Mouse (Mus musculus): ENCODE data around the gene Olfr332. TPM values are rescaled to one million over a fixed set of nuclear protein-coding genes. Genes with fewer than 3 reads are reported as not detected.
"Not testable (repeated sequence)": the region's sequence is repeated elsewhere in the genome, so short reads cannot be mapped to it uniquely, and the experiment has no call there.

The Olfr332 gene
- polyA plus RNA-seq (2014; fragmentation: Nextera tagmentation; extraction: Ambion mirVana), result not detected in 2 replicates

GRCm38 (mm10) chr11:58492455-58492854 is at the start of gene Olfr332:
Gene Olfr332, minus strand, starts transcription at chr11:58492555.
- DNase-seq (ENCODE audit: low spot score) (no peak), ATAC-seq (ENCODE audit: insufficient number of reproducible peaks, low FRiP score, low TSS enrichment, low read depth) (no peak)
- no peak within 1 kb of the TSS for H3K4me2 ChIP-seq (ENCODE audit: low read depth, severe bottlenecking)
- WGBS, result 87% methylated on average over 2 of the region's 2 CpGs
- H3K4me3 ChIP-seq (ENCODE audit: low read depth, low read length), result no peak within 1 kb of the TSS
- H3K4me1 ChIP-seq (ENCODE audit: control insufficient read depth, insufficient read depth, low read length), result no peaks in the 10 kb centered on the region
- H3K27ac ChIP-seq (replicated peaks; ENCODE audit: low read depth, low read length), result no peak within 1 kb of the TSS
- no peaks in the 10 kb centered on the region for H3K27me3 ChIP-seq (ENCODE audit: control insufficient read depth, insufficient read depth, low read length)
- no peaks in the 10 kb centered on the region for H3K36me3 ChIP-seq (ENCODE audit: control insufficient read depth, insufficient read depth, low read length)
- no peak within 1 kb of the TSS for H3K9ac ChIP-seq (ENCODE audit: low read length)
- no peaks in the 10 kb centered on the region for H3K9me3 ChIP-seq (ENCODE audit: control insufficient read depth, low read length)

DNA sequence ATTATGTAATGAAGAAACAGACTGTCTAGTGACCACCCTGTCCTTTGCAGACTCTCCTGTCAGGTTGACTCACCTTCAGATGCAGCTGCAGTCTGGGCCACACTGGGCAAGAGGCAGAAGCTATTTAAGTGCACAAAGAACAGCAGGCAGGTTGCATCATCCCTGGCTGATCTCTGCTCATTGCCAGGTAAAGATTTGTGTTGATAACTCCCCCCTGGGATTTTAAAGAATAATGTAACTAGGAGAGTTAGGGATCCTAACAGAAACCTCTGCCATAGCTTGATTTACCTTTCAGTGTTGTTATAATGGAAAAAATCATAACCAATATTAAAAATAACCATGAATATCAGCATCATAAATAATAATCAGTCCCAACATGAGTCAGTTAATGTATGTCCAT is 42.4 kb upstream of the Olfr332 start, which contains the start of gene Olfr330:
Gene Olfr330, minus strand, starts transcription at position 101 of the 400 bp plus-strand sequence.
- not testable (repeated sequence) for H3K27me3 ChIP-seq (ENCODE audit: control insufficient read depth, insufficient read depth, low read length); H3K4me2 ChIP-seq (ENCODE audit: low read depth, severe bottlenecking); DNase-seq (ENCODE audit: low spot score); H3K36me3 ChIP-seq (ENCODE audit: control insufficient read depth, insufficient read depth, low read length); H3K27ac ChIP-seq (replicated peaks; ENCODE audit: low read depth, low read length); H3K4me1 ChIP-seq (ENCODE audit: control insufficient read depth, insufficient read depth, low read length); H3K9ac ChIP-seq (ENCODE audit: low read length); H3K9me3 ChIP-seq (ENCODE audit: control insufficient read depth, low read length); ATAC-seq (ENCODE audit: insufficient number of reproducible peaks, low FRiP score, low TSS enrichment, low read depth); H3K4me3 ChIP-seq (ENCODE audit: low read depth, low read length)

DNA sequence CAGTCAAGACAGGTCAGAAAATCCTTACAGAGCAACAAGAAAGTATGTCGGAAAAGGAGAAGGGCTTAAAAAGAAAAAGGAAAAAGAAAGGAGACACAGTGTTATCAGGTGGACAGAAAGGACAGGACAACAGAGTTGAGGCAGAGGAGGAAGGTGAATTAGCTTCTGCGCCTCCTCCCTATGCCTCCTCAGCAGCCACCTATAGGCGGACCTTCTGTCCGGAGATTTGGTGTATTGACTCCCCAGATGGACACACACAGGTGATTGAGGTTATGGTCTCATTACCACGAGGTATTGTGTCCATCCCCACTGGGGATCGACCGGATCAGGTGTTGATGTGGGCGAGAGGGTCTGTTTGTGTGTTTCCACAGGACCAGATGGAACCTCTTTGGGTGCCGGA is 27.4 kb upstream of the Olfr332 start:
- WGBS, result 89% methylated on average over 7 of the region's 9 CpGs
- H3K4me2 ChIP-seq (ENCODE audit: low read depth, severe bottlenecking); H3K27me3 ChIP-seq (ENCODE audit: control insufficient read depth, insufficient read depth, low read length); DNase-seq (ENCODE audit: low spot score); H3K4me3 ChIP-seq (ENCODE audit: low read depth, low read length); H3K9me3 ChIP-seq (ENCODE audit: control insufficient read depth, low read length); H3K36me3 ChIP-seq (ENCODE audit: control insufficient read depth, insufficient read depth, low read length); ATAC-seq (ENCODE audit: insufficient number of reproducible peaks, low FRiP score, low TSS enrichment, low read depth); H3K27ac ChIP-seq (replicated peaks; ENCODE audit: low read depth, low read length); H3K4me1 ChIP-seq (ENCODE audit: control insufficient read depth, insufficient read depth, low read length); H3K9ac ChIP-seq (ENCODE audit: low read length): not testable (repeated sequence)

GRCm38 (mm10) chr11:58518916-58519315 is 26.6 kb upstream of the Olfr332 start:
- not testable (repeated sequence) for ATAC-seq (ENCODE audit: insufficient number of reproducible peaks, low FRiP score, low TSS enrichment, low read depth); H3K4me1 ChIP-seq (ENCODE audit: control insufficient read depth, insufficient read depth, low read length); H3K27ac ChIP-seq (replicated peaks; ENCODE audit: low read depth, low read length); H3K27me3 ChIP-seq (ENCODE audit: control insufficient read depth, insufficient read depth, low read length); H3K4me3 ChIP-seq (ENCODE audit: low read depth, low read length); H3K9ac ChIP-seq (ENCODE audit: low read length); H3K4me2 ChIP-seq (ENCODE audit: low read depth, severe bottlenecking); H3K36me3 ChIP-seq (ENCODE audit: control insufficient read depth, insufficient read depth, low read length); H3K9me3 ChIP-seq (ENCODE audit: control insufficient read depth, low read length); DNase-seq (ENCODE audit: low spot score)
- WGBS, result 90% methylated on average over 17 of the region's 18 CpGs

DNA sequence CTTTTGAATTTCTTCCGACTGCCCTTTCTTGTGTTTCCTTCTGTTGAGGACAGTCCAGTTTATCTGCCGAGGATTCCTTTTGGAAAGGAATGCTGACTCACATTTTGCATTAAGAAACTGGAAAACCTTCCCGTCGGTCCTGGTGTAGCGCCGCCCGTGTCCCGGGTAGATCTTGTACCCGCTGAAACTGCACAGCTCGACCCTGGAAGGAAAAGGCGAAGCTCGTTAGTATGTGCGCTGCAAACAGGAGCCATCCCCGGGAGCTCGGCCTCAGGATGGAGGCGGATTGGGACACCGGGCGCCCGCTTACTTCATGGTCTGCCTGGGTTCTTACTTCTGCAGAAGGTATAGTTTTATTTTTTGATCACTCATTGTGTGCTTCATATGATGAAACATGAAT is 16.7 kb upstream of the Olfr332 start:
- not testable (repeated sequence) for H3K4me2 ChIP-seq (ENCODE audit: low read depth, severe bottlenecking); H3K4me1 ChIP-seq (ENCODE audit: control insufficient read depth, insufficient read depth, low read length); ATAC-seq (ENCODE audit: insufficient number of reproducible peaks, low FRiP score, low TSS enrichment, low read depth); DNase-seq (ENCODE audit: low spot score); H3K4me3 ChIP-seq (ENCODE audit: low read depth, low read length); H3K9me3 ChIP-seq (ENCODE audit: control insufficient read depth, low read length); H3K27me3 ChIP-seq (ENCODE audit: control insufficient read depth, insufficient read depth, low read length); H3K9ac ChIP-seq (ENCODE audit: low read length); H3K36me3 ChIP-seq (ENCODE audit: control insufficient read depth, insufficient read depth, low read length); H3K27ac ChIP-seq (replicated peaks; ENCODE audit: low read depth, low read length)
- WGBS, result 86% methylated on average over 19 of the region's 19 CpGs

GRCm38 (mm10) chr11:58502472-58502871 is 10.1 kb upstream of the Olfr332 start, which contains the start of gene Olfr331:
Gene Olfr331, minus strand, starts transcription at chr11:58502572.
- not testable (repeated sequence) for H3K9ac ChIP-seq (ENCODE audit: low read length); H3K9me3 ChIP-seq (ENCODE audit: control insufficient read depth, low read length); DNase-seq (ENCODE audit: low spot score); H3K27me3 ChIP-seq (ENCODE audit: control insufficient read depth, insufficient read depth, low read length); H3K4me3 ChIP-seq (ENCODE audit: low read depth, low read length); H3K4me1 ChIP-seq (ENCODE audit: control insufficient read depth, insufficient read depth, low read length); ATAC-seq (ENCODE audit: insufficient number of reproducible peaks, low FRiP score, low TSS enrichment, low read depth); H3K4me2 ChIP-seq (ENCODE audit: low read depth, severe bottlenecking); H3K36me3 ChIP-seq (ENCODE audit: control insufficient read depth, insufficient read depth, low read length); H3K27ac ChIP-seq (replicated peaks; ENCODE audit: low read depth, low read length)

DNA sequence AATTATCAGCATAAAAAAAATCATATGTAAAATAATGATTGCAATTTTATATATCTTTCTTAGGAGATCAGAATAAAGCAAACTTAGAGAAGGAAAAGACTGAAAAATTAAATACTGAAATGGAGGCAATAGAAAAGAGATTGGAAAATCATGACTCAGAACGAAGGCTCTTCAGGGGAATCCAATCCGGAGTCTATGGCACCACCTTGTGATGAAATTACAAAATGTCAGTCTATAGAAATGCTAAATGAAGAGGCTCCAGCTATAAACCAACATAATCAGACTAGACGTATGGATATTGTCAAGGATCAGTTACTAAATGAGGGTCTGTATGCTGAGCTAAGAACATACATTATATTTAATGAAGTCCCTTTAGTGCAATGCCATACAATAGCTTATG is 6.9 kb upstream of the Olfr332 start:
- Histone ChIP-seq H3K36me3 (ENCODE audit: control insufficient read depth, insufficient read depth, low read length) (no peaks in the 10 kb centered on the region), H3K9ac (ENCODE audit: low read length) (no peak overlapping the region), H3K27me3 (ENCODE audit: control insufficient read depth, insufficient read depth, low read length) (no peaks in the 10 kb centered on the region), H3K4me1 (ENCODE audit: control insufficient read depth, insufficient read depth, low read length) (no peaks in the 10 kb centered on the region), H3K4me2 (ENCODE audit: low read depth, severe bottlenecking) (no peak overlapping the region), H3K4me3 (ENCODE audit: low read depth, low read length) (no peak overlapping the region), H3K9me3 (ENCODE audit: control insufficient read depth, low read length) (no peaks in the 10 kb centered on the region), H3K27ac (replicated peaks; ENCODE audit: low read depth, low read length) (no peak overlapping the region)
- ATAC-seq (ENCODE audit: insufficient number of reproducible peaks, low FRiP score, low TSS enrichment, low read depth) (no peak), DNase-seq (ENCODE audit: low spot score) (no peak)
- WGBS, result 63% methylated on average over 3 of the region's 3 CpGs

DNA sequence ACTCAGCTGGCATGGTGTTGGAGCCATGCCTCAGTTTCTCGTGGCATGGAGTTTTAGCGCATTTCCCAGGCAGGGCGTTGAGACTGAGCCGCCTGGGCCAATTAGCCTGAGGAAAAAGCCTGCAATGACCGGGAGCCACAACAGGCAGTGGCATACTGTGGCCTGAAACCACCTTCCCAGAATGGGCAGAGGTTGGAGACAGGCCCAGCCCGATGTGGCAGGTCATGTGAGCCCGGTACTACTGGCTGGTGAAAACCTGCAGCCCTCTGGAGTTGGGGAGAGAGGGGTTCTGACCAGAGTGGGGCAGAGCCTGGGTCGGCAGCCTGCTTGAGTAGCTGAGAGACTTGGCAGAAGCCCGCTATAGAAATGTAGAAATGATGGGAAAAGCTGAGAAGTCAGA is 6.4 kb upstream of the Olfr332 start:
- Histone ChIP-seq H3K27ac (replicated peaks; ENCODE audit: low read depth, low read length) (no peak overlapping the region), H3K4me1 (ENCODE audit: control insufficient read depth, insufficient read depth, low read length) (no peaks in the 10 kb centered on the region), H3K4me2 (ENCODE audit: low read depth, severe bottlenecking) (no peak overlapping the region), H3K27me3 (ENCODE audit: control insufficient read depth, insufficient read depth, low read length) (no peaks in the 10 kb centered on the region), H3K36me3 (ENCODE audit: control insufficient read depth, insufficient read depth, low read length) (no peaks in the 10 kb centered on the region), H3K4me3 (ENCODE audit: low read depth, low read length) (no peak overlapping the region), H3K9ac (ENCODE audit: low read length) (no peak overlapping the region), H3K9me3 (ENCODE audit: control insufficient read depth, low read length) (no peaks in the 10 kb centered on the region)
- no peak for ATAC-seq (ENCODE audit: insufficient number of reproducible peaks, low FRiP score, low TSS enrichment, low read depth)
- no peak for DNase-seq (ENCODE audit: low spot score)
- 74% methylated on average over 9 of the region's 9 CpGs for WGBS

GRCm38 (mm10) chr11:58462170-58462569 is 30.2 kb downstream of the Olfr332 start, which contains the start of gene Olfr30:
Gene Olfr30, minus strand, starts transcription at chr11:58462270.
- H3K27me3 ChIP-seq (ENCODE audit: control insufficient read depth, insufficient read depth, low read length), result no peaks in the 10 kb centered on the region

More at GRCm38 (mm10) chr11:58462170-58462569, 30.2 kb downstream of the Olfr332 start, which contains the start of gene Olfr30:
- Histone ChIP-seq H3K36me3 (ENCODE audit: control insufficient read depth, insufficient read depth, low read length) (no peaks in the 10 kb centered on the region), H3K4me3 (ENCODE audit: low read depth, low read length) (no peak within 1 kb of the TSS), H3K9ac (ENCODE audit: low read length) (no peak within 1 kb of the TSS), H3K27ac (replicated peaks; ENCODE audit: low read depth, low read length) (no peak within 1 kb of the TSS), H3K4me1 (ENCODE audit: control insufficient read depth, insufficient read depth, low read length) (no peaks in the 10 kb centered on the region), H3K9me3 (ENCODE audit: control insufficient read depth, low read length) (no peaks in the 10 kb centered on the region), H3K4me2 (ENCODE audit: low read depth, severe bottlenecking) (no peak within 1 kb of the TSS)
- no peak for ATAC-seq (ENCODE audit: insufficient number of reproducible peaks, low FRiP score, low TSS enrichment, low read depth)
- DNase-seq (ENCODE audit: low spot score), result no peak
